Mouse (Mus musculus): ENCODE results near the gene Parp6.
A peak's percentile ranks its signal among the peaks of the same experiment; 100 is the strongest.

The Parp6 gene

GRCm38 (mm10) chr9:59616622-59617306, at the start of gene Parp6:
Parp6 (plus strand) TSS chr9:59617284.
- peak; percentile 99 for DNase-seq (ENCODE audit: low read depth, low spot score)

- DNase-seq (ENCODE audit: low read depth, low spot score), result no peak
Measured at GRCm38 (mm10) chr9:59571852-59572251, 45.2 kb upstream of the Parp6 start.

GRCm38 (mm10) chr9:59577401-59577800, 39.7 kb upstream of the Parp6 start:
- DNase-seq (ENCODE audit: low read depth, low spot score), result no peak

GRCm38 (mm10) chr9:59577844-59578504, 39.1 kb upstream of the Parp6 start, which contains the start of gene Celf6:
Celf6 (plus strand) TSS chr9:59577917.
- peak; percentile 98 for DNase-seq (ENCODE audit: low read depth, low spot score)

- DNase-seq (ENCODE audit: low read depth, low spot score), result no peak
Measured at GRCm38 (mm10) chr9:59578505-59578867, 38.6 kb upstream of the Parp6 start.

GRCm38 (mm10) chr9:59584871-59585308, 32.2 kb upstream of the Parp6 start:
- DNase-seq (ENCODE audit: low read depth, low spot score), result peak; percentile 89

- DNase-seq (ENCODE audit: low read depth, low spot score), result no peak
Measured at GRCm38 (mm10) chr9:59588252-59588651, 28.8 kb upstream of the Parp6 start.

GRCm38 (mm10) chr9:59588710-59589671, 28.1 kb upstream of the Parp6 start:
- DNase-seq (ENCODE audit: low read depth, low spot score), result peak; percentile 39

GRCm38 (mm10) chr9:59589703-59590439, 27.2 kb upstream of the Parp6 start:
- DNase-seq (ENCODE audit: low read depth, low spot score), result no peak

- DNase-seq (ENCODE audit: low read depth, low spot score), result no peak
Measured at GRCm38 (mm10) chr9:59601661-59602060, 15.4 kb upstream of the Parp6 start.

- DNase-seq (ENCODE audit: low read depth, low spot score), result no peak
Measured at GRCm38 (mm10) chr9:59605967-59606366, 11.1 kb upstream of the Parp6 start.

GRCm38 (mm10) chr9:59610950-59611349, 6.1 kb upstream of the Parp6 start:
- no peak for DNase-seq (ENCODE audit: low read depth, low spot score)

GRCm38 (mm10) chr9:59615797-59616196, 1.3 kb upstream of the Parp6 start:
- no peak for DNase-seq (ENCODE audit: low read depth, low spot score)

GRCm38 (mm10) chr9:59617307-59617973, 356 bp downstream of the Parp6 start:
- no peak for DNase-seq (ENCODE audit: low read depth, low spot score)

GRCm38 (mm10) chr9:59638372-59638771, 21.3 kb downstream of the Parp6 start:
- no peak for DNase-seq (ENCODE audit: low read depth, low spot score)

- no peak for DNase-seq (ENCODE audit: low read depth, low spot score)
Measured at GRCm38 (mm10) chr9:59639936-59640335, 22.9 kb downstream of the Parp6 start.

- DNase-seq (ENCODE audit: low read depth, low spot score), result no peak
Measured at GRCm38 (mm10) chr9:59641320-59641719, 24.2 kb downstream of the Parp6 start.

GRCm38 (mm10) chr9:59649911-59650310, 32.8 kb downstream of the Parp6 start:
- DNase-seq (ENCODE audit: low read depth, low spot score), result no peak

GRCm38 (mm10) chr9:59653371-59653770, 36.3 kb downstream of the Parp6 start:
- DNase-seq (ENCODE audit: low read depth, low spot score), result peak; percentile 79

- no peak for DNase-seq (ENCODE audit: low read depth, low spot score)
Measured at GRCm38 (mm10) chr9:59654450-59654983, 37.4 kb downstream of the Parp6 start.

All from ZHBTc4 (cell line).